ENCODE assay signal across 10 mouse cellular contexts in the genomic region with DNA sequence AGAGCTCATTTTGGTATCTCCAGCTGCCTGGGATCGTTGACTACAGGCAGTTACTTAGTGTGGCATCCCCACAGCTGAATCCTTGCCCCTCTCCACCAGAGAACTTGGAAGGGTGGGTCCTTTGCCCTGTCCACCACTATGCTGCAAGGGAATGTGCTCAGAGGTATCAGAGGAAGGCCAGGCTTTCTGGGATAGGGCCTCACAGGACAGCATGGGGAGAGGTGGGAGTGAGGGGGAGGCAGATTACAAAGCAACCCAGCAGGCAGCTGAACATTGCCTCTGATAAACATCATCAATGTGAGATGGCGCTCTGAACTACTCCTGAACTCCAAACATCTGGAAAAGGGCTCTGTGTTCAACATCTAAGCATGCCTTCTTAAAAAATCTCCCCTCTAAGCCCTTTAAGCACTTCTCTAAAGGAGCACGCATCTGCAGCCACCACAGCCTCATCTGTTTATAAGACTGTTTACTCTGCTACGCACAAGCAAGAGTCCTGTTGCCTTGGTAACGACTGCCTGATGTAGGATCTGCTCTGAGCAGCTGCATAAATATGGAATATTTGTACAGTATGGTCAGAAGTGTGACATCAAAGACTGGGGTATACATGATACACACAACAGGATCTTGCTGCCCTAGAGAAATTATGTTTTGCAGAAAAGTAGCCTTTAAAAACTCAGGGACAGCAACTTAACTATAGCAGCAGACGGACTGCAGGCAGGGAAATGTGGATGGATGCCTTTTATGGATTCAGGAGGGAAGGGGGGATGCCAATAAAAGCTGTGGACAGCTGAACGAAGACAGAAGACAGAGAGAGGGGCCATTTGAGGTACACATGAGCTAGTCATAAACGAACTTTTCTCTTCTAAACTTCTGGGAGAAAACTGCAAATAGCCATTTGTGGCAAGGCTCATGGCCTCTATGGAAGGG.
A peak's percentile ranks its signal among the peaks of the same experiment; 100 is the strongest.
DNase-seq lines count a peak whose midpoint lies in the region; ATAC-seq lines count a peak whose summit lies in the region.
"Had no signal": no experiment of that assay in that cellular context is flagged by ENCODE, and none has a peak within 500 bp of the region (broad histone marks: within the 10 kb centered on the region; RNA-seq: fewer than 3 reads in every experiment).

No protein-coding gene starts in this region.

- no peak for DNase-seq in kidney, postnatal 36 days
- peak; percentile 50 for DNase-seq in retina, postnatal 1 day
- DNase-seq in spleen, adult 18-20 months = no peak
- DNase-seq in gastrocnemius, postnatal 10 days = no peak
- no peak for DNase-seq in layer of hippocampus, postnatal 36 days
- DNase-seq: cerebellum, adult 2 months had no signal

- peaks cover 9% of the 10 kb centered on the region; the same call in 1 of the 2 replicates for H3K4me1 ChIP-seq in kidney, embryonic 15.5 days
- H3K4me1 ChIP-seq in embryonic facial prominence, embryonic 13.5 days = peaks cover 21% of the 10 kb centered on the region
- peaks cover 20% of the 10 kb centered on the region for H3K4me1 ChIP-seq in limb, embryonic 12.5 days (replicated peaks)

- 41% methylated on average over 8 of the region's 8 CpGs for WGBS in kidney, embryonic 15.5 days
- 41% methylated on average over 8 of the region's 8 CpGs for WGBS in embryonic facial prominence, embryonic 13.5 days
- 29% methylated on average over 8 of the region's 8 CpGs for WGBS in limb, embryonic 12.5 days

- peak overlapping the region; percentile 48; the same call in 1 of the 2 replicates for H3K27ac ChIP-seq in kidney, embryonic 15.5 days
- H3K27ac ChIP-seq in embryonic facial prominence, embryonic 13.5 days = peak overlapping the region; percentile 81
- H3K27ac ChIP-seq in limb, embryonic 12.5 days = peak overlapping the region; percentile 66
- H3K27ac ChIP-seq: liver, embryonic 14.5 days had no signal

- no peaks in the 10 kb centered on the region for H3K27me3 ChIP-seq in kidney, embryonic 15.5 days
- H3K27me3 ChIP-seq in embryonic facial prominence, embryonic 13.5 days = no peaks in the 10 kb centered on the region
- no peaks in the 10 kb centered on the region; the same call in 1 of the 2 replicates for H3K27me3 ChIP-seq in limb, embryonic 12.5 days

- H3K36me3 ChIP-seq in kidney, embryonic 15.5 days = peaks cover 28% of the 10 kb centered on the region
- H3K36me3 ChIP-seq in embryonic facial prominence, embryonic 13.5 days = peaks cover 31% of the 10 kb centered on the region
- peaks cover 24% of the 10 kb centered on the region for H3K36me3 ChIP-seq in limb, embryonic 12.5 days

- H3K9ac ChIP-seq in kidney, embryonic 15.5 days = no peak overlapping the region
- no peak overlapping the region for H3K9ac ChIP-seq in embryonic facial prominence, embryonic 13.5 days
- H3K9ac ChIP-seq in limb, embryonic 12.5 days (replicated peaks) = no peak overlapping the region
- H3K9ac ChIP-seq: liver, embryonic 14.5 days had no signal

- no peak overlapping the region for H3K4me3 ChIP-seq in kidney, embryonic 15.5 days (replicated peaks)
- H3K4me3 ChIP-seq in embryonic facial prominence, embryonic 13.5 days = no peak overlapping the region
- no peak overlapping the region for H3K4me3 ChIP-seq in limb, embryonic 12.5 days (replicated peaks)

- ATAC-seq in kidney, embryonic 15.5 days (replicated peaks; ENCODE audit: low FRiP score) = no peak
- ATAC-seq in embryonic facial prominence, embryonic 13.5 days (ENCODE audit: insufficient number of reproducible peaks, insufficient read depth, low FRiP score, low TSS enrichment, low read depth) = peak; percentile 67; the same call in 1 of the 2 replicates
- peak; percentile 88 for ATAC-seq in limb, embryonic 12.5 days (ENCODE audit: insufficient number of reproducible peaks, insufficient read depth, low FRiP score, low TSS enrichment, low read depth)

- H3K9me3 ChIP-seq in kidney, embryonic 15.5 days (replicated peaks) = no peaks in the 10 kb centered on the region
- H3K9me3 ChIP-seq in embryonic facial prominence, embryonic 13.5 days = no peaks in the 10 kb centered on the region
- H3K9me3 ChIP-seq in limb, embryonic 12.5 days = no peaks in the 10 kb centered on the region

- H3K4me2 ChIP-seq in kidney, embryonic 15.5 days = no peak overlapping the region
- H3K4me2 ChIP-seq in embryonic facial prominence, embryonic 13.5 days = peak overlapping the region; percentile 10; the same call in 1 of the 2 replicates
- H3K4me2 ChIP-seq in limb, embryonic 12.5 days = no peak overlapping the region
